Mouse (Mus musculus): ENCODE measurements around the gene Rdm1. TPM values are rescaled to one million over a fixed set of nuclear protein-coding genes. Genes with fewer than 3 reads are reported as not detected.

Rdm1 gene
- polyA plus RNA-seq, 2 experiments = 35.5 to 39.2 TPM

DNA sequence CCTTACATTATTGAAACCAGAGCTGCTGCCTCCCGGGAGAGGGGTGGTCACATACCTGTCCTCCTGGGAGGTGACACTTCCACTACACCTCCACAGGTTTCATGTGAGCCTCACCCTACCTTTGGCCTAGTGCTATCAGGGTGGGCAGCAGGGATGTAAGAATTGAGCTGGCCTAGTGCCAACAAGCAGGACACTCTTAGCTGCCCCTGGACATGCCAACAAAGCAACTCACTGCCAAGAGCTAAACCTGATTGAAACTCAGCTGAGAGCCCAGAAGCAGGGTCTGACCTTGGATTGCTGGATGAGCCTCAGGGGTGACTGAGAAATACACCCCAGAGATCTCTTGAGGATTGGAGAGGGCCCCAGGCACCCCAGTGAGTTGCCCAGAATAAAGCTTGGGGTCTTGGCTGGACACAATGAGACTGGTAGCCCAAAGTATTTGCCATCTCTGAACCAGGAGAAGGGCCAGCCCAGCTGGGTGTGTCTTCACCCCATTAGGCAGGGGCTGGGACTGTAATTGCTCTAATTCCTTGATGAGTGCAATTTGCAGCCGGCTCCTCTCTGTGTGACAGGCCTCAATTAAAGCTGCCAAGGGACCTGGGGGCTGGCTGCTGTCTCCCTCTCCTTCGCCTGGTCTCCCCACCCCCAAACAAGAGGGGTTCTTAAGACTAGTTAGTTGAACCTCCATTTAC lies 53.8 kb downstream of the Rdm1 start:
- WGBS = 9% methylated on average over 3 of the region's 3 CpGs
- ATAC-seq (ENCODE audit: low FRiP score, low read depth) = no peak
- H3K4me1 ChIP-seq (ENCODE audit: control insufficient read depth, insufficient read depth, low read length) = no peaks in the 10 kb centered on the region
- H3K4me2 ChIP-seq (replicated peaks; ENCODE audit: low read depth, low read length, severe bottlenecking) = no peak overlapping the region
- TF ChIP-seq POLR2A (IDR thresholded peaks at IDR 0.05; ENCODE audit: borderline replicate concordance, extremely low read depth, insufficient read depth, insufficient read length) = no peak
- H3K9ac ChIP-seq (ENCODE audit: low read depth, low read length, severe bottlenecking) = no peak overlapping the region
- H3K27ac ChIP-seq (replicated peaks; ENCODE audit: low read depth, low read length) = no peak overlapping the region
- no peak overlapping the region for H3K4me3 ChIP-seq (replicated peaks; ENCODE audit: low read length)
- H3K9me3 ChIP-seq (ENCODE audit: control insufficient read depth, low read length) = no peaks in the 10 kb centered on the region
- no peak for DNase-seq (ENCODE audit: low spot score)
- no peaks in the 10 kb centered on the region for H3K36me3 ChIP-seq (ENCODE audit: control insufficient read depth, insufficient read depth, low read length)
- H3K27me3 ChIP-seq (ENCODE audit: control insufficient read depth, insufficient read depth, low read length) = no peaks in the 10 kb centered on the region

- DNase-seq (ENCODE audit: low spot score) (no peak), ATAC-seq (ENCODE audit: low FRiP score, low read depth) (no peak)
- Histone ChIP-seq H3K9me3 (ENCODE audit: control insufficient read depth, low read length) (no peaks in the 10 kb centered on the region), H3K4me2 (replicated peaks; ENCODE audit: low read depth, low read length, severe bottlenecking) (no peak overlapping the region), H3K27ac (replicated peaks; ENCODE audit: low read depth, low read length) (no peak overlapping the region), H3K4me1 (ENCODE audit: control insufficient read depth, insufficient read depth, low read length) (no peaks in the 10 kb centered on the region), H3K4me3 (replicated peaks; ENCODE audit: low read length) (no peak overlapping the region), H3K36me3 (ENCODE audit: control insufficient read depth, insufficient read depth, low read length) (no peaks in the 10 kb centered on the region), H3K9ac (ENCODE audit: low read depth, low read length, severe bottlenecking) (no peak overlapping the region), H3K27me3 (ENCODE audit: control insufficient read depth, insufficient read depth, low read length) (no peaks in the 10 kb centered on the region)
- WGBS = 86% methylated on average over 1 of the region's 1 CpGs
- no peak for TF ChIP-seq POLR2A (IDR thresholded peaks at IDR 0.05; ENCODE audit: borderline replicate concordance, extremely low read depth, insufficient read depth, insufficient read length)
Observed at GRCm38 (mm10) chr11:101681968-101682367, 55.0 kb downstream of the Rdm1 start.

DNA sequence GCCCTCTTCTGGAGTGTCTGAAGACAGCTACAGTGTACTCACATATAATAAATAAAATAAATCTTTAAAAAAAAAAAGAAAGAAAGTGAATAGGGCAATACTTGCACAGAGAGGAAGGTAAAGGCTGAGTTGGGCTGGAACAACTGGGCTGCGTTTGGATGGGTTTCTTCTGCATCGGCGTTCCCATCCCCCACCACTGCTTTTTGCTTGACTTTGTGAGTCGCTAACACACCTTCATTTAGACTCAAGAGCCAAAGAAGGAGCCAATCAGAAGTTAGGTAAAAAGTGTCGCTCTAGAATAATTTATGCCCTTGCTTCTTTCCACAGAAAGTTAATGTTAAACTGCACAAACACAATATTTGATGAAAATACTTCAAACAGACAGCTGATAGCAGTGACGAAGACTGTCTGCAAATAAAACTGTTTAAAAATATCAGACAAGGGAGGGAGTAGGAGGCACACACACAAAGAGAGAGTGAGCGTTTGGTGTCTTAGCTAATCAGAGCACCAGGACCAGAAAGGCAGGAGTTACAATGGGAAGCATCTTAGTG lies 55.5 kb downstream of the Rdm1 start:
- no peak for DNase-seq (ENCODE audit: low spot score)
- H3K4me2 ChIP-seq (replicated peaks; ENCODE audit: low read depth, low read length, severe bottlenecking) = no peak overlapping the region
- H3K27ac ChIP-seq (replicated peaks; ENCODE audit: low read depth, low read length) = no peak overlapping the region
- 79% methylated on average over 7 of the region's 7 CpGs for WGBS
- TF ChIP-seq POLR2A (IDR thresholded peaks at IDR 0.05; ENCODE audit: borderline replicate concordance, extremely low read depth, insufficient read depth, insufficient read length) = no peak
- no peaks in the 10 kb centered on the region for H3K9me3 ChIP-seq (ENCODE audit: control insufficient read depth, low read length)
- ATAC-seq (ENCODE audit: low FRiP score, low read depth) = no peak
- no peak overlapping the region for H3K4me3 ChIP-seq (replicated peaks; ENCODE audit: low read length)
- no peaks in the 10 kb centered on the region for H3K36me3 ChIP-seq (ENCODE audit: control insufficient read depth, insufficient read depth, low read length)
- H3K4me1 ChIP-seq (ENCODE audit: control insufficient read depth, insufficient read depth, low read length) = peaks cover 3% of the 10 kb centered on the region; the same call in 1 of the 2 replicates
- H3K27me3 ChIP-seq (ENCODE audit: control insufficient read depth, insufficient read depth, low read length) = no peaks in the 10 kb centered on the region
- no peak overlapping the region for H3K9ac ChIP-seq (ENCODE audit: low read depth, low read length, severe bottlenecking)

Other genes starting within 250 kb of the Rdm1 start
- 39.3 and 41.1 TPM in 2 replicates for gene Aarsd1, start 209.6 kb upstream of the Rdm1 start, polyA plus RNA-seq (2012; rRNA removed)
- 62.8 and 63.2 TPM in 2 replicates for gene Aarsd1, start 209.6 kb upstream of the Rdm1 start, polyA plus RNA-seq (2014; fragmentation: Nextera tagmentation; extraction: Ambion mirVana)
- 1.3 and 4.2 TPM in 2 replicates for gene Gm27029, start 202.4 kb upstream of the Rdm1 start, polyA plus RNA-seq (2012; rRNA removed)
- gene Gm27029, start 202.4 kb upstream of the Rdm1 start, polyA plus RNA-seq (2014; fragmentation: Nextera tagmentation; extraction: Ambion mirVana) = 11.8 and 12.1 TPM in 2 replicates
- 19.3 and 20.6 TPM in 2 replicates for gene Rundc1, start 202.1 kb upstream of the Rdm1 start, polyA plus RNA-seq (2012; rRNA removed)
- gene Rundc1, start 202.1 kb upstream of the Rdm1 start, polyA plus RNA-seq (2014; fragmentation: Nextera tagmentation; extraction: Ambion mirVana) = 17.6 and 17.8 TPM in 2 replicates
- gene Ptges3l, start 201.9 kb upstream of the Rdm1 start, polyA plus RNA-seq (2012; rRNA removed) = 23.7 and 27.5 TPM in 2 replicates
- gene Ptges3l, start 201.9 kb upstream of the Rdm1 start, polyA plus RNA-seq (2014; fragmentation: Nextera tagmentation; extraction: Ambion mirVana) = 13.9 and 20.5 TPM in 2 replicates
- gene Rpl27, start 184.9 kb upstream of the Rdm1 start, polyA plus RNA-seq (2012; rRNA removed) = 1,216 and 1,303 TPM in 2 replicates
- gene Rpl27, start 184.9 kb upstream of the Rdm1 start, polyA plus RNA-seq (2014; fragmentation: Nextera tagmentation; extraction: Ambion mirVana) = 384 and 422 TPM in 2 replicates
- gene Ifi35, start 178.8 kb upstream of the Rdm1 start, polyA plus RNA-seq (2012; rRNA removed) = 13.1 and 15.2 TPM in 2 replicates
- 16.1 and 16.7 TPM in 2 replicates for gene Ifi35, start 178.8 kb upstream of the Rdm1 start, polyA plus RNA-seq (2014; fragmentation: Nextera tagmentation; extraction: Ambion mirVana)
- 20.7 and 21.8 TPM in 2 replicates for gene Rnd2, start 162.2 kb upstream of the Rdm1 start, polyA plus RNA-seq (2012; rRNA removed)
- 8.4 and 10.4 TPM in 2 replicates for gene Rnd2, start 162.2 kb upstream of the Rdm1 start, polyA plus RNA-seq (2014; fragmentation: Nextera tagmentation; extraction: Ambion mirVana)
- 88.0 and 96.1 TPM in 2 replicates for gene Vat1, start 161.0 kb upstream of the Rdm1 start, polyA plus RNA-seq (2012; rRNA removed)
- gene Vat1, start 161.0 kb upstream of the Rdm1 start, polyA plus RNA-seq (2014; fragmentation: Nextera tagmentation; extraction: Ambion mirVana) = 56.1 and 63.3 TPM in 2 replicates
- gene Brca1, start 75.2 kb upstream of the Rdm1 start, polyA plus RNA-seq (2012; rRNA removed) = 8.7 and 9.9 TPM in 2 replicates
- gene Brca1, start 75.2 kb upstream of the Rdm1 start, polyA plus RNA-seq (2014; fragmentation: Nextera tagmentation; extraction: Ambion mirVana) = 10.7 and 11.6 TPM in 2 replicates
- 82.7 and 93.1 TPM in 2 replicates for gene Nbr1, start 75.0 kb upstream of the Rdm1 start, polyA plus RNA-seq (2012; rRNA removed)
- 62.8 and 71.3 TPM in 2 replicates for gene Nbr1, start 75.0 kb upstream of the Rdm1 start, polyA plus RNA-seq (2014; fragmentation: Nextera tagmentation; extraction: Ambion mirVana)
- 9.3 and 11.6 TPM in 2 replicates for gene Tmem106a, start 45.0 kb upstream of the Rdm1 start, polyA plus RNA-seq (2012; rRNA removed)
- 3.8 and 5.4 TPM in 2 replicates for gene Tmem106a, start 45.0 kb upstream of the Rdm1 start, polyA plus RNA-seq (2014; fragmentation: Nextera tagmentation; extraction: Ambion mirVana)
- gene Gm11634, start 27.9 kb upstream of the Rdm1 start, polyA plus RNA-seq (2012; rRNA removed) = not detected in 2 replicates
- not detected in 2 replicates for gene Gm11634, start 27.9 kb upstream of the Rdm1 start, polyA plus RNA-seq (2014; fragmentation: Nextera tagmentation; extraction: Ambion mirVana)
- 3.0 and 4.2 TPM in 2 replicates for gene Arl4d, start 38.3 kb downstream of the Rdm1 start, polyA plus RNA-seq (2012; rRNA removed)
- gene Arl4d, start 38.3 kb downstream of the Rdm1 start, polyA plus RNA-seq (2014; fragmentation: Nextera tagmentation; extraction: Ambion mirVana) = 2.5 and 3.6 TPM in 2 replicates
- gene Dhx8, start 105.7 kb downstream of the Rdm1 start, polyA plus RNA-seq (2012; rRNA removed) = 25.0 and 27.0 TPM in 2 replicates
- gene Dhx8, start 105.7 kb downstream of the Rdm1 start, polyA plus RNA-seq (2014; fragmentation: Nextera tagmentation; extraction: Ambion mirVana) = 29.2 and 33.7 TPM in 2 replicates
- gene Etv4, start 158.2 kb downstream of the Rdm1 start, polyA plus RNA-seq (2012; rRNA removed) = 24.2 and 31.6 TPM in 2 replicates
- 9.4 and 11.7 TPM in 2 replicates for gene Etv4, start 158.2 kb downstream of the Rdm1 start, polyA plus RNA-seq (2014; fragmentation: Nextera tagmentation; extraction: Ambion mirVana)

Data from limb, embryonic 14.5 days (tissue).